Mouse (Mus musculus) hematopoietic multipotent progenitor cell, adult 10-12 weeks (in vitro differentiated cells): ENCODE results near the gene AL732309.1. TPM values are rescaled to one million over a fixed set of nuclear protein-coding genes. Genes with fewer than 3 reads are reported as not detected.

Experiments
- polyA plus RNA-seq: library from polyadenylated mRNA; stranded (reverse); fragments of >175 nt; gene quantifications from 2 replicates; pipeline ENCODE4 v1.2.3, GENCODE M21; 2012; ENCODE audit warnings: low replicate concordance

The AL732309.1 gene
- 2.6 and 4.1 TPM in 2 replicates for polyA plus RNA-seq

GRCm38 (mm10) chr2:25246183-25247072 lies at the start of gene AL732309.1:
AL732309.1 (minus strand) TSS chr2:25246863.

GRCm38 (mm10) chr2:25289651-25290050 lies 43.0 kb upstream of the AL732309.1 start, which contains the start of gene Lrrc26:
Lrrc26 (plus strand) TSS chr2:25289915.

GRCm38 (mm10) chr2:25287927-25288649 lies 41.4 kb upstream of the AL732309.1 start, which contains the start of gene Tmem210:
Tmem210 (plus strand) TSS chr2:25288145.

GRCm38 (mm10) chr2:25271827-25272511 lies 25.3 kb upstream of the AL732309.1 start, which contains the start of the genes Ssna1 and Anapc2:
Ssna1 (minus strand) TSS chr2:25272438.
Anapc2 (plus strand) TSS chr2:25272478.

DNA sequence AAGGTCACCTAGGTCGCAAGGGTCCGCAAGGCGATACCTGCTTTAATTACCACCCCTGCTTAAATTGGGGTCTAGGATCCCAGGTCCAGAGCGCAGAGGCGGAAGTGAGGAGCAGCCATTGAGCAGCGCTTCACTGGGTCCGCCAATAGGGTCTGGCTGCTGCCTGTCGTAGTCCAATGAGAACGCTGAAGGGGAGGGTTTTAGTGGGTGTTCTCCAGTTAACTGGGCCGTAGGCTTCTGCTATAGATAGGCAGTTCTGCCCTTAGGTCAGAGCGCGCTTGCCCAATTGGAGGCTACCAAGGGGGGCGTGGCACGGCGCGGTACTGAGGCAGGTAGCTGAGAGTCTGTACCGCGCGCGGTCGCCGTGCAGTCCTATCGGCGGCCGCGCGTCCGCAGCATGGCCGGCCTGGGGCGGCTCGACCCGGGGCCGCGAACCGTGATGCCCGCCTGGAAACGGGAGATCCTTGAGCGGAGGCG lies 15.7 kb upstream of the AL732309.1 start, which contains the start of gene Tprn:
Tprn (plus strand) TSS at position 328 of the 477 bp plus-strand sequence.

DNA sequence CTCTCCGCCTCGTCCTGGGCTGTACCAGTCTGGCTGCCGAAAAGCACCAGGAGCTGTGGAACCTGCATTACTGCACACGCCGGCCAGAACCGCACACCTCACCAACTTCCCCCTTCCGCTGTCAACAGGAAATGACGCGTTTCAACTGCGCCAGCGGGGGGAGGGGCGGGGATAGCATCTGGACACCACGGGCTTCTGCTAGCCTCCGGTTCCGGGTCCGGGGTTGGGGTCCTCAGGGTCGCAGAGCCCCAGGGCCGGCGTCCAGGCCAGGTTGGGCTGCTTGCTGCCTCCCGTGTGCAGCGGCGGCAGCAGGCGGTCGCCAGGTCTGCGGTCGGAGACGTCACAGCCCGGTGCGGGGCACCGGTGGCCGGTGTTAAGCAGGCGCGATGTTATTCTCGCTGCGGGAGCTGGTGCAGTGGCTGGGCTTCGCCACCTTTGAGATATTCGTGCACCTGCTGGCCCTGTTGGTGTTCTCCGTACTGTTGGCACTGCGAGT lies 8.7 kb upstream of the AL732309.1 start, which contains the start of gene Tmem203:
Tmem203 (plus strand) TSS at position 156 of the 496 bp plus-strand sequence.

GRCm38 (mm10) chr2:25242101-25242506 lies 4.6 kb downstream of the AL732309.1 start, which contains the start of the genes Rnf208 and Cysrt1:
Rnf208 (plus strand) TSS chr2:25242255.
Cysrt1 (minus strand) TSS chr2:25242452.

DNA sequence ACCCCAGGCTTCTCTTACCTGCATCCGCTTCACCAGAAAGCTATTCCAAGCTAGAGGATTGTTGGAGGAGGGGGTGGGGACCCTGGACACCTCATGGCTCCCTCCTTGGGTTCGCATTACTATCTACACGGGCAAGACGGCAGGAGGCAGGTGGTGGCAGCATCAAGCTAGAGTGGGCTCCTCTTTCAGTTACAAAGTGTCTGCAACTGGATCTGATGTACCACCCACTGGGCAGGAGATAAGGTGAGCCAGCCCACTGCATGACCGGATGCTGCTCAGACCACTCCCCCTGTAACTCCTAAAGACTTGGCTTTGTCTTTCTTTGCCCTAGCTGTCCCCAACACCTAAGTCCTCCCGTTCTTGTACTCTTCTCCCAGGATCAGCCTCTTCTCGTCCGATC lies 10.0 kb downstream of the AL732309.1 start, which contains the start of gene Rnf224:
Rnf224 (minus strand) TSS at position 174 of the 400 bp plus-strand sequence.

DNA sequence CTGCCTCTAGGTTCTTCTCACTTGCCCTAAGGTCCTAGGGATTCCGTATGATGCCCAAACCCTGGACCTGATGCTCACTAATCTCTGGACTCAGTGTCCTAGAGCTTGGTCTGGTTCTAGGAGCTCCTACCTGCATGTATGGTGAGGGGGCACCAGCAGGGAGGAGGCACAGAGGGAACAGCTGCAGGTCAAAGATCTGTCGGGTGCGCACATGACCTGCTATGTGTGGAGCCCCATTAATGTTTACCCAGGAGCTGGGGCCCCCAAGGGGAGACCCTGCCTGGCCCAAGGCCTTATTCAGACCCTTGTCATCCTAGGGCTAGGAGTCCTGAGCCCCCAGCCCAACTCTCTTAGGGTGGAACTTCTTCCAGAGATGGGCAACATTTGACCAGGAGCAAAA lies 12.6 kb downstream of the AL732309.1 start, which contains the start of gene Slc34a3:
Slc34a3 (minus strand) TSS at position 315 of the 400 bp plus-strand sequence.

GRCm38 (mm10) chr2:25224492-25224765 lies 22.2 kb downstream of the AL732309.1 start, which contains the start of gene Tubb4b:
Tubb4b (minus strand) TSS chr2:25224702.

GRCm38 (mm10) chr2:25218445-25218844 lies 28.2 kb downstream of the AL732309.1 start, which contains the start of gene Fam166a:
Fam166a (plus strand) TSS chr2:25218745.

GRCm38 (mm10) chr2:25214444-25214843 lies 32.2 kb downstream of the AL732309.1 start, which contains the start of gene Stpg3:
Stpg3 (minus strand) TSS chr2:25214637.

DNA sequence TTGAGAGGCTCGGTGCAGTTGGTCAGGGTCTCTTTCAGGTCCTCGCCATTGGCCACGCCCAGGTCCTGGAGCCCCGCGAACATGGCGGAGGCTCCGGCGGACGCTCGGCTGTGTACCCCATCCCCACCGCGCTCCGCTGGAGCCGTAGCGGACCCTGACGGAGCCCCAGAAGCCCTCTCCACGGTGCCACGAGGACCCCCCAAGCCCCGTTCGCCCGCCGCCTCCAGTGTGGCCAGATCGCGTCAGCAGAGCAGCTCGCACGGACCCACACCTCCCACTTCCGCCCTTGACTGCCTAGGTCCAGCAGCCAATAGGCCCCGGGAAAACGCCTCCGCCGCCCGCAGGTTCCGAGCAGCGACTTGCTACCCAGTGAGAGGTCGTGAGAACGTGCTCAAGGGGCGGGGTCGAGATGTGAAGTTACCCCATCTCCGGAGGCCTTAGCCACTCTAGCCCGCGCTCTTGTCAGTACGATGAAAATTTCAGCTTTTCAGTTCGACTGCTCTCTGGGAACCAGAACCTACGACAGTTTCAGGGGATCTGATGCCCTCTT lies 35.5 kb downstream of the AL732309.1 start, which contains the start of gene Nelfb:
Nelfb (minus strand) TSS at position 369 of the 550 bp plus-strand sequence.

DNA sequence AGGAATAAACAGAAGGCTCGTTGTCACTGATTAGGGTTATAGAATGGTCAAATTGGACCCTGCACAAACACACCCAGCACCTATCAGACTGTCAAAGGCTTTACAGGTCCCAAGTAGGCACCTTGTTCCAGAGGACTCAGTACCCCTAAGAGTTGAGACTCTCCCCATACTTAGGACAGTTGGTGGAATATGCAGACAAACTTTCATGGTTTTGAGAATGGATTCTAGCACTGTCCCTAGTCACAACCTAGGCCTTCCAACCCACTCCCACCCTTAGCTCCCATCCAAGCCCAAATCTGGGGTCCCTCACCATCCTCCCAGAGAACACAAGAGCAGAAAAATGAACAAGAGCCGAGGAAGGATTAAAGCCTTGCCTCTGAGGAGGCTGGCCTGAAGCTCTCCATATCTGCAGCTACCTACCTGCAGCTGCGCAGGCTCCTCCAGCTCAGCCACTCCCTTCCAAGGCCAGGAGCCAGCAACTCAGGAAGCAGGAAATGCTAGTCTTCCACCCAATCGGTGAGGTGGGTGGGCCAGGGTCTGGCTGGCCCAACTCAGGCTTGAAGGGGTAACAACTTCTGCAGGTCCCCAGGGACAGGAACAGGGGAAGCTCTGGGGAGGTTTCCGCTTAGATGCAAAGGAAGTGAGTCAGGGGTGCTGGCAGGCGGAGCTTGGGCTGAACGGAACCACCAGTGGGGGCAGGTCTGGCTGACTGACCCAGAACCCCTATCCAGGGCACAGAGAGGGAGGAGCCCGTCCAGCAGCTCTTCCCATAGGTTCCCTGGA lies 50.3 kb downstream of the AL732309.1 start, which contains the start of gene Tor4a:
Tor4a (minus strand) TSS at position 715 of the 783 bp plus-strand sequence.

Other genes starting within 250 kb of the AL732309.1 start
- 24.0 and 47.9 TPM in 2 replicates for gene Nsmf, start 192.5 kb downstream of the AL732309.1 start, polyA plus RNA-seq
- not detected in 2 replicates for gene Entpd8, start 166.6 kb downstream of the AL732309.1 start, polyA plus RNA-seq
- gene Noxa1, start 151.7 kb downstream of the AL732309.1 start, polyA plus RNA-seq = 0.07 and 0.45 TPM in 2 replicates
- 10.2 and 19.3 TPM in 2 replicates for gene Nrarp, start 66.1 kb downstream of the AL732309.1 start, polyA plus RNA-seq
- gene Tor4a, start 50.0 kb downstream of the AL732309.1 start, polyA plus RNA-seq = 52.8 and 77.9 TPM in 2 replicates
- 30.0 and 35.5 TPM in 2 replicates for gene Nelfb, start 35.4 kb downstream of the AL732309.1 start, polyA plus RNA-seq
- gene Stpg3, start 32.2 kb downstream of the AL732309.1 start, polyA plus RNA-seq = 0.19 TPM in 1 of 2 replicates, not detected in the other
- gene Fam166a, start 28.1 kb downstream of the AL732309.1 start, polyA plus RNA-seq = 0.13 TPM in 1 of 2 replicates, not detected in the other
- 38.7 and 174 TPM in 2 replicates for gene Tubb4b, start 22.2 kb downstream of the AL732309.1 start, polyA plus RNA-seq
- not detected in 2 replicates for gene Slc34a3, start 12.5 kb downstream of the AL732309.1 start, polyA plus RNA-seq
- gene Rnf224, start 10.1 kb downstream of the AL732309.1 start, polyA plus RNA-seq = 0.13 TPM in 1 of 2 replicates, not detected in the other
- gene Rnf208, start 4.6 kb downstream of the AL732309.1 start, polyA plus RNA-seq = 1.9 and 6.1 TPM in 2 replicates
- not detected in 2 replicates for gene Cysrt1, start 4.4 kb downstream of the AL732309.1 start, polyA plus RNA-seq
- 12.0 and 24.1 TPM in 2 replicates for gene Tmem203, start 8.6 kb upstream of the AL732309.1 start, polyA plus RNA-seq
- gene Tprn, start 15.8 kb upstream of the AL732309.1 start, polyA plus RNA-seq = 25.3 and 55.9 TPM in 2 replicates
- 76.2 and 82.8 TPM in 2 replicates for gene Ssna1, start 25.6 kb upstream of the AL732309.1 start, polyA plus RNA-seq
- 19.8 and 24.6 TPM in 2 replicates for gene Anapc2, start 25.6 kb upstream of the AL732309.1 start, polyA plus RNA-seq
- not detected in 2 replicates for gene Tmem210, start 41.3 kb upstream of the AL732309.1 start, polyA plus RNA-seq
- gene Lrrc26, start 43.1 kb upstream of the AL732309.1 start, polyA plus RNA-seq = not detected in 2 replicates
- gene Grin1, start 72.3 kb upstream of the AL732309.1 start, polyA plus RNA-seq = 0.03 TPM in 2 replicates
- 24.2 and 25.3 TPM in 2 replicates for gene Man1b1, start 85.5 kb upstream of the AL732309.1 start, polyA plus RNA-seq
- gene Dpp7, start 109.5 kb upstream of the AL732309.1 start, polyA plus RNA-seq = 6.8 and 11.7 TPM in 2 replicates
- 20.6 and 22.9 TPM in 2 replicates for gene Uap1l1, start 118.8 kb upstream of the AL732309.1 start, polyA plus RNA-seq
- 6.3 and 11.6 TPM in 2 replicates for gene Sapcd2, start 125.5 kb upstream of the AL732309.1 start, polyA plus RNA-seq
- gene Entpd2, start 149.0 kb upstream of the AL732309.1 start, polyA plus RNA-seq = 0.10 TPM in 1 of 2 replicates, not detected in the other
- 3.8 and 4.4 TPM in 2 replicates for gene Npdc1, start 152.5 kb upstream of the AL732309.1 start, polyA plus RNA-seq
- gene Fut7, start 176.4 kb upstream of the AL732309.1 start, polyA plus RNA-seq = 4.5 and 10.9 TPM in 2 replicates
- gene Abca2, start 181.8 kb upstream of the AL732309.1 start, polyA plus RNA-seq = 32.3 and 48.6 TPM in 2 replicates
- not detected in 2 replicates for gene Clic3, start 210.0 kb upstream of the AL732309.1 start, polyA plus RNA-seq
- gene Paxx, start 214.2 kb upstream of the AL732309.1 start, polyA plus RNA-seq = 82.6 and 103 TPM in 2 replicates
- gene Ptgds, start 223.2 kb upstream of the AL732309.1 start, polyA plus RNA-seq = not detected in 2 replicates
- gene Lcn12, start 247.0 kb upstream of the AL732309.1 start, polyA plus RNA-seq = not detected in 2 replicates